Mouse (Mus musculus) forebrain, embryonic 10.5 days (tissue): ENCODE data around the gene Acr. TPM values are rescaled to one million over a fixed set of nuclear protein-coding genes. Genes with fewer than 3 reads are reported as not detected.

Source experiments
- DNase-seq: peaks from one replicate; pipeline ENCODE4 v3.0.0-alpha.2; 2017; ENCODE audit warnings: low spot score; ENCODE audit errors: extremely low spot score
- H3K27ac ChIP-seq: fragments of 300-500 bp; sonication (generic); 2 replicates; pipeline ENCODE4 v1.5.1; 2016; ENCODE audit warnings: mild to moderate bottlenecking
- H3K27me3 ChIP-seq: fragments of 300-500 bp; sonication (generic); 2 replicates; pipeline ENCODE4 v1.6.1; 2016; ENCODE audit warnings: mild to moderate bottlenecking; ENCODE audit not compliant: poor library complexity, severe bottlenecking
- H3K36me3 ChIP-seq: fragments of 300-500 bp; sonication (generic); replicated peaks from 2 replicates; pipeline ENCODE4 v1.6.1; 2016; ENCODE audit warnings: mild to moderate bottlenecking, moderate library complexity
- H3K4me1 ChIP-seq: fragments of 300-500 bp; sonication (generic); 2 replicates; pipeline ENCODE4 v1.6.1; 2016
- H3K4me3 ChIP-seq: fragments of 300-500 bp; sonication (generic); 2 replicates; pipeline ENCODE4 v1.5.1; 2016; ENCODE audit warnings: mild to moderate bottlenecking, moderate library complexity
- H3K9me3 ChIP-seq: fragments of 300-500 bp; sonication (generic); 2 replicates; pipeline ENCODE4 v1.6.1; 2016; ENCODE audit warnings: mild to moderate bottlenecking, moderate library complexity
- WGBS: fragments of 180-500 bp; shearing (Covaris S2); methylation state at CpG from one replicate; pipeline ENCODE4 v1.1.7; 2016; 5-methylcytosine and 5-hydroxymethylcytosine counted together
- polyA plus RNA-seq: library from polyadenylated mRNA; unstranded; fragments of >200 nt; fragmentation: Nextera tagmentation; extraction: Ambion mirVana; gene quantifications from 2 replicates; pipeline ENCODE4 v1.2.1, GENCODE M21; 2016

The Acr gene
- polyA plus RNA-seq, 1 experiment from 2014 or later = 0.27 TPM

- Histone ChIP-seq H3K4me1 (peaks cover 34% of the 10 kb centered on the region), H3K36me3 (0 out of 2 replicates have a peak, but pooled peaks cover 6% of the 10 kb centered on the region), H3K4me3 (no peak overlapping the region), H3K27ac (no peak overlapping the region), H3K9me3 (no peaks in the 10 kb centered on the region), H3K27me3 (peaks cover 56% of the 10 kb centered on the region)
- WGBS = 86% methylated on average over 6 of the region's 6 CpGs
- no peak for DNase-seq
These were observed 12.5 kb upstream of the Acr start for GRCm38 (mm10) chr15:89555591-89555990.

GRCm38 (mm10) chr15:89556401-89557178, 11.5 kb upstream of the Acr start:
- Histone ChIP-seq H3K27ac (no peak overlapping the region), H3K36me3 (0 out of 2 replicates have a peak, but pooled peaks cover 6% of the 10 kb centered on the region), H3K4me3 (peak overlapping the region; percentile 42), H3K4me1 (peaks cover 38% of the 10 kb centered on the region), H3K9me3 (no peaks in the 10 kb centered on the region), H3K27me3 (peaks cover 56% of the 10 kb centered on the region)
- 21% methylated on average over 23 of the region's 23 CpGs for WGBS
- DNase-seq = peak; percentile 44

- Histone ChIP-seq H3K4me3 (peak overlapping the region; percentile 42), H3K27ac (no peak overlapping the region), H3K36me3 (0 out of 2 replicates have a peak, but pooled peaks cover 2% of the 10 kb centered on the region), H3K9me3 (no peaks in the 10 kb centered on the region), H3K27me3 (peaks cover 56% of the 10 kb centered on the region), H3K4me1 (peaks cover 38% of the 10 kb centered on the region)
- 8% methylated on average over 40 of the region's 40 CpGs for WGBS
- DNase-seq = no peak
These were observed 10.7 kb upstream of the Acr start for GRCm38 (mm10) chr15:89557179-89557995.

- Histone ChIP-seq H3K36me3 (no peaks in the 10 kb centered on the region), H3K4me1 (peaks cover 44% of the 10 kb centered on the region), H3K4me3 (peak overlapping the region; percentile 42), H3K27me3 (peaks cover 56% of the 10 kb centered on the region), H3K27ac (no peak overlapping the region), H3K9me3 (no peaks in the 10 kb centered on the region)
- no peak for DNase-seq
- WGBS = 4% methylated on average over 34 of the region's 34 CpGs
These were observed 10.1 kb upstream of the Acr start for GRCm38 (mm10) chr15:89557996-89558390.

GRCm38 (mm10) chr15:89559202-89559731, 8.9 kb upstream of the Acr start:
- Histone ChIP-seq H3K9me3 (no peaks in the 10 kb centered on the region), H3K36me3 (no peaks in the 10 kb centered on the region), H3K4me1 (peaks cover 44% of the 10 kb centered on the region), H3K27ac (no peak overlapping the region), H3K4me3 (no peak overlapping the region), H3K27me3 (peaks cover 56% of the 10 kb centered on the region)
- DNase-seq = no peak
- 38% methylated on average over 10 of the region's 10 CpGs for WGBS

- no peaks in the 10 kb centered on the region for H3K36me3 ChIP-seq
- no peaks in the 10 kb centered on the region for H3K9me3 ChIP-seq
- H3K4me3 ChIP-seq = no peak overlapping the region
- 81% methylated on average over 8 of the region's 8 CpGs for WGBS
- H3K4me1 ChIP-seq = no peaks in the 10 kb centered on the region
- H3K27ac ChIP-seq = no peak overlapping the region
- H3K27me3 ChIP-seq = no peaks in the 10 kb centered on the region
- DNase-seq = no peak
These were observed 4.0 kb downstream of the Acr start for GRCm38 (mm10) chr15:89572147-89572546.

GRCm38 (mm10) chr15:89582494-89582893, 14.4 kb downstream of the Acr start:
- H3K4me1 ChIP-seq = no peaks in the 10 kb centered on the region
- no peak for DNase-seq
- no peaks in the 10 kb centered on the region for H3K9me3 ChIP-seq
- no peaks in the 10 kb centered on the region for H3K27me3 ChIP-seq
- 89% methylated on average over 7 of the region's 7 CpGs for WGBS
- H3K4me3 ChIP-seq = no peak overlapping the region
- no peak overlapping the region for H3K27ac ChIP-seq
- H3K36me3 ChIP-seq = peaks cover 47% of the 10 kb centered on the region

- H3K9me3 ChIP-seq = no peaks in the 10 kb centered on the region
- H3K27ac ChIP-seq = no peak overlapping the region
- H3K36me3 ChIP-seq = peaks cover 56% of the 10 kb centered on the region
- no peak for DNase-seq
- H3K27me3 ChIP-seq = no peaks in the 10 kb centered on the region
- H3K4me1 ChIP-seq = peaks cover under 1% of the 10 kb centered on the region
- WGBS = 87% methylated on average over 5 of the region's 5 CpGs
- H3K4me3 ChIP-seq = no peak overlapping the region
These were observed 17.0 kb downstream of the Acr start for GRCm38 (mm10) chr15:89585101-89585500.

GRCm38 (mm10) chr15:89585631-89586030, 17.5 kb downstream of the Acr start:
- Histone ChIP-seq H3K36me3 (peaks cover 56% of the 10 kb centered on the region), H3K9me3 (no peaks in the 10 kb centered on the region), H3K4me3 (no peak overlapping the region), H3K4me1 (peaks cover 6% of the 10 kb centered on the region), H3K27ac (no peak overlapping the region), H3K27me3 (no peaks in the 10 kb centered on the region)
- no peak for DNase-seq
- WGBS = 85% methylated on average over 11 of the region's 11 CpGs

- Histone ChIP-seq H3K27me3 (no peaks in the 10 kb centered on the region), H3K36me3 (peaks cover 33% of the 10 kb centered on the region), H3K4me1 (peaks cover 22% of the 10 kb centered on the region), H3K9me3 (no peaks in the 10 kb centered on the region), H3K4me3 (no peak overlapping the region), H3K27ac (no peak overlapping the region)
- no peak for DNase-seq
- WGBS = 91% methylated on average over 5 of the region's 5 CpGs
These were observed 21.0 kb downstream of the Acr start for GRCm38 (mm10) chr15:89589146-89589545.

- peak overlapping the region; percentile 70 for H3K4me3 ChIP-seq
- 6% methylated on average over 30 of the region's 30 CpGs for WGBS
- H3K27ac ChIP-seq = peak overlapping the region; percentile 87
- peaks cover 20% of the 10 kb centered on the region for H3K36me3 ChIP-seq
- DNase-seq = no peak
- H3K9me3 ChIP-seq = no peaks in the 10 kb centered on the region
- H3K4me1 ChIP-seq = peaks cover 22% of the 10 kb centered on the region
- no peaks in the 10 kb centered on the region for H3K27me3 ChIP-seq
These were observed 23.2 kb downstream of the Acr start for GRCm38 (mm10) chr15:89591317-89591716.

- WGBS = under 1% methylated on average over 35 of the region's 35 CpGs
- peaks cover 15% of the 10 kb centered on the region for H3K36me3 ChIP-seq
- DNase-seq = peak; percentile 89
- H3K27me3 ChIP-seq = no peaks in the 10 kb centered on the region
- H3K4me3 ChIP-seq = peak within 1 kb of the TSS; percentile 70
- no peaks in the 10 kb centered on the region for H3K9me3 ChIP-seq
- peaks cover 22% of the 10 kb centered on the region for H3K4me1 ChIP-seq
- peak within 1 kb of the TSS; percentile 87 for H3K27ac ChIP-seq
These were observed 23.8 kb downstream of the Acr start, which contains the start of gene Rabl2 for GRCm38 (mm10) chr15:89591723-89592455. Gene Rabl2 (minus strand): TSS chr15:89591923.
